Mouse (Mus musculus) urinary bladder, postnatal 14 days (tissue): ENCODE measurements around the gene Chn2.

Experiments used
- DNase-seq: peaks from one replicate; pipeline ENCODE4 v3.0.0; 2021; ENCODE audit warnings: low spot score

Chn2 gene

DNA sequence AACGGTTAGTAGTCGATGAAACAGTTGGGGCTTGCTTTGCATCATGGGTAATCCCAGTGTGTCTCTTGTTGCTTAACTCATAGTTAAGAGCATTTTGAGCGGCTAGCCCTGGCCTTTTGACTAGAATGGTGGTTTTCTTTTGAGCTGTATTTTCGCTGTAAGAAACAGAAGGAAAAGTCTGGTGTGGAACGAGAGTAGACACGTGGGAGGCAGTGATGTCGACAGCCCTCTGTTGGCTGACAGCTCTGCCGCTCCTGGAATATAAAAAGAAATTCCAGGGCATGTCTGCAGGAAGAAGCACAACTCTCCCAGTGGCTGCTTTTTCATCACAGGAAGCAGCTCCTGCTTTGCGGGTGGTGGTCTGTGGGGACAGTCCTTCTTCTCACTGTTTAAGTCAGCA is 202.9 kb downstream of the Chn2 start:
- no peak for DNase-seq

DNA sequence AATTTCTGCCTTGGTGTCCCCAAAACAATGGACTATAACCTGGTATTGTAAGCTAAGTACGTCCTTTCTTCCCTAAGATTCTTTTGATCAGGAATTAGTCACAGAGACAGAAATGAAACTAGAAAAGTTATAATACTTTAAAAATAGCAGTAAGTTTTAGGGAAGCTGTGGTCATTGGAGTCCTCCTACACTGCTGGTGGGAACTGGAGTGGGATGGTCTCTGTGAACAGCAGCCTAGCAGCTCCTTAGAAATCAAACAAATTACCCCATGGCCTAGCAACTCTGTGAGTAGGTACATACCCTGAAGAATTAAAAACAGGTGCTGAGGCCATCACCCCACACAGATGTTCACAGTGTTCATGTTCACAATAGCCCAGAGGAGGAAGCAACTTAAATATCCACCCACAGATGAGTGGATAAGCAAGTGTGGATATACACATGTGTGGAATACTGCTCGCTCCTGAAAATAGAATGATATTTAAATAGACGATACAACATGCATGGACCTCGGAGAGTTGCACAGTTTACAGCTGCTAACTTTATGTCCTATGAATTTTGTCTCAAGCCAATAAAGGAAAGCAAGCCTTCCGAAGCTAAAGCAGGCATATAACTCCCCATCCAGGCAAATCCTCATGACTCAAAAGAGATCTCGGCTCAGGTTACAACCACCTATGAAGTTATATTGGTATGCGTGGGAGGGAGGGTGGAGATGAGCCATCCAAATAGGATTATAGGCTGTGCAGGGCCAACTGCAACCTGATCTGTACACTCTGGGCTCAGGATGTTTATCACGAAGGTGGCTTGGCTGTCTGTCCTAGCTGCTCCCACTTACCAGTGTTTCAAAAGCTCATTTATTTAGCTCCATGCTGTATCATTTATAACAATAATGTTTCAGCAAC is 209.2 kb downstream of the Chn2 start:
- no peak for DNase-seq

DNA sequence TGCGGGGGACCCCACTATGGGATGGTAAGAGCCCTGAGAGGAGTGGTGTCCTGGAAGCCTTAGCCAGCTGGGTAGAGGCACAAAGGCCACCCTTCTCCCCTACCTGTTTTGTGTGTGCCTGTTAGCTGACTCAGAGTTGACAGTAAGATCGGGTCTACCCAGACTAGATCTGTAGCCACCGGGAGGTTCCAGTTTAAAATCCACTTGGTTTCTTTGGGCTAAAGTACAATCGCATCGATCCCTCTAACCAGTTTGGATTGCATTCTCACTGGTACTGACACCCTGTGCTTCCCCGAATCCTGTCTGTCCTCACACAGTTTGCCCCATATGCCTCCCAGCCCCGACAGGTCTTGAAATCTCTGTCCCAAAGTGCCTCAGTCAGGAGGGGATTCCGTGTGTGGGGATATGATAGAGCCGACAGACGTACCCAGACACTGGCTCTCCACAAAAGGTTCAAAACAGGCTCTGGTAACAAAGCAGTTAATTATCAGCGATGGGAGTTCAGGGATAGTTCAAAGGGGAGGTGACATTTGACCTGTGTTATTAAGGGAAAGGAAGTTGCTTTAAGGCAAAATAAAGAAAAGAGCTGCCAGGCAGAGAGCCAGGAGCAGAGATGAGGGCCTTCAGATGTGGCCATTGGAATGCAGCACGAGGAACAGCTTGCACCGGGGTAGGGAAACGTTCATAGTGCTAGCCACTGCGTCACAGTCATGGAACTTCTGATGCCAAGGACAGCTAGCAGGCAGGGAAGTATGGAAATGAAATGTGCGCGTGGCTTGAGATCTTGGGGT is 212.2 kb downstream of the Chn2 start:
- DNase-seq: no peak

- DNase-seq: peak; percentile 28
These were observed 213.9 kb downstream of the Chn2 start for GRCm38 (mm10) chr6:54253206-54253605.

DNA sequence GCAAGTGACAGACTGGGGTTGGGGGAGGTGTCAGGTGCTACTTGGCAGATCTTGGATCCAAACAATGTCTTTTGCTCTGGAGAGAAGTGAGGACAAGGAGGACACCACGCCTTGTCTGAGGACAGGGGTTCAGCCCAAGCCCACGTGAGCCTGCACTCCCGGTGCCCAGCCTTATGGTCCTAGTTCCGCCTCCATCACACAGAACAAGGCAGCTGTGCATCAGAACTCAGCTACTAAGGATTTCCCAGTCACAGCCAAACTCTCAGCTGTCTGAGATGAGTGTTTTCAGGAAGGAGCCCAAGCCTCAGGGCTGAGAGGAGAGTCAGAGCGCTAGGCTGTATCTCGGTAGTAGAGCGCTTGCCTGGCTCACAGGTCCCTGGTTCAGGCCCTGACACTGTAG is 214.5 kb downstream of the Chn2 start:
- DNase-seq: no peak

- DNase-seq: no peak
These were observed 215.4 kb downstream of the Chn2 start for GRCm38 (mm10) chr6:54254759-54255158.

GRCm38 (mm10) chr6:54255321-54255720 is 216.0 kb downstream of the Chn2 start:
- no peak for DNase-seq

- no peak for DNase-seq
These were observed 217.0 kb downstream of the Chn2 start for GRCm38 (mm10) chr6:54256397-54256796.

DNA sequence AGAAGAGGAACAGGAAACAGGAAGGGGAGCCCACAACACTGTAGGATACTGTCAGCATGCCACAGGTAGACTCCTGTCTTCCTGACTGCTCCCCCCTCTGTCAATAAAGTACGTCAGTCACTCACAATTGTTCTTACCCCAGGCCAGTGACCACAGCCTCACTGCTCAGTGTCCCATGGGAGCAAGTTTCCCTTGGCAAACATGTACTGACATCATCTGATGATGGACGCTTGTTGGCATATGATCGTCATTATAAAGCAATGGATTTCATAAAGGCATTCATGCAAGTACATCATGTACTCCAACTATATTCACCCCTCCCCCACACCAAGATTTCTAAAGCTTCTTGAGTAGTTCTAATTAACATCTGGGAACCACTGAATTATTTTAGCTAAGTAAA is 218.2 kb downstream of the Chn2 start:
- no peak for DNase-seq

DNA sequence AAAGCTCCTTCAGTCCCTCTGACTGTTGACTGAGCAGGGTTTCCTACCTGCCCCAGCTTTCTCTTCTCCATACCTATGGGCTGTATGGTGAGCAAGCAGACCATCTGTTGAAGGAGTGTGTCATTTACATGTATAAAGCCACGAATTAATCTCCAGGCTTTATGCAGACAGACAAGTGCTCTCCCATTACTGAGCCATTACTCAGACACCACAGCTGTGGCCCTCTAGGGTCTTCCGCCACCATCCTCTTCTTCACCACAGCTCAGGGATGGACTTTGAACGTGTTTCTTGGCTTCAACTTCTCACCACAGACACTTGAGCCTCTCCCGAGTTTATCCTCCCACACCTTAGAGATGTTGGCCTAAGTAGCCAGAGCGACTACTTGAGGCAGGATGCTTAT is 219.1 kb downstream of the Chn2 start:
- DNase-seq: no peak

DNA sequence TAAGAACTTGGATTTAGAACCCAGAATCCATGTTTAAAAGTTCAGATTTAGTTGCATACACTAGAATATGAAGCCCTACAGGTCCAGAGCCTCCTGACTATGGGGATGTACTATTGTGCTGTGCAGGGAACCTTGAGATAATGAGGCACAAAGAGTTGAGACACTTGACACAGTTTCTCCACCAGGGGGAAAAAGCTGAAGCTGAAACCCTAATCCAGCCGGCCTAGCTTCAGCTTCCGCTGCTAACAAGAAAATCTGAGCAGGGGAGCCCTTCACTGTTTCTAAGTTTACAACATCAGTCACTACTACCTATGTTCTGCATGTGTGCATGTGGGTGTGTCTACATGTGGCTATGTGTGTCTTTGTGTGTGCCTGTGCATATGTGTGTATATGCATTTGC is 223.4 kb downstream of the Chn2 start:
- no peak for DNase-seq

GRCm38 (mm10) chr6:54263890-54264289 is 224.5 kb downstream of the Chn2 start:
- DNase-seq: no peak

- DNase-seq: no peak
These were observed 225.2 kb downstream of the Chn2 start for GRCm38 (mm10) chr6:54264537-54264936.

- DNase-seq: no peak
These were observed 226.0 kb downstream of the Chn2 start for GRCm38 (mm10) chr6:54265384-54265783.

DNA sequence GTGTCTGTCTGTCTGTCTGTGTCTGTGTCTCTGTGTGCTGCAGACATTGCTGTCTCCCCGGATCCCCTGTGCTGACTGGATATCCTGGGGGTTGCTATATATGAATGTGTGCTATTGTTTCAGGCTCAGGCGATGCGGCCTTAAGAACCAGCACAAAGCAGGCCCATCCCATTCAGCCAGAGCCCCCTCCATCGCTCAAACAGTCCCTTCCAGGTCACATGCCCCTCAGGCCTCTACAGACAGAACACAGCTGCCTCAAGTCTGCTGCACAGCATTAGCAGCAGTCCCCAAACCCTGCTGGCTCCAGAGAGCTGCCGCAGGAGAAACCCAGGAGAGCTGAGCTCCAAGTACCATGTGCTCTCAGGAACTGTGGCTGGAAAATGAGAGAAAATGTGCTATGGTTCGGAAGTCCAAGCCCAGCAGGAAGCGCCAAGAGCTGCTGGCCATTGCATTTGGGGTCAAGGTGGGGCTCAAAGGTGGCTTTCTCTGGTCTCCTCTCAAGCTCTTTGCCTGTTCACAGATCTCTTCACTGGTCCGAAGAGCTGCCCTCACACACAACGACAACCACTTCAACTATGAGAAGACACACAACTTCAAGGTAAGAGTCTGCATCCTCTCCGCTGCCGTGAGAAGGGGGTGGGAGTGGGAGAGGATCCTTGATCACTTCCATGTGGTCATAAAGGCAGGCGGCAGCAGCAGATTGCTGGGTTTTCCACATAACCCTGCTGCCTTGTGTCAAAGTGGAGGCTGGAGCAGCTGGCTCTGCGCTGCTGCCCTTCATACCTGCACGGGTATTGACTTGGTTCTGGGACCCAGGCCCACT is 233.4 kb downstream of the Chn2 start:
- DNase-seq: no peak

DNA sequence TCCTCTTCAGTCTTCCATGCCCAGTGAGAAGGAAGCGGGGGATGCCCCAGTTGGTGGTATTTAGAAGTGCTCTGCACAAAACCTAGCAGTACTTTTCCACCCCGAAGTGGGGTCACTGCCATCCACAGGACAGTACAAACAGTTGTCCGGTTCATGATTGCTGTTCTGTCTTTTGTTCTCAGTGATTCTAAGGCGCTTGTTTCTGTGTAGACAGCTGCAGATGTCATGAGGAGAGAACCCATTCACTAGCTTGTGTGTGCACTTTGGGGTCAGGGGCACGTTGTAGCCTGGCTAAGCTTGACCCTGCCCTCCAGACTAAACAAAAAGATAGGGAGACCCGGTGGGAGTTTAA is 234.0 kb downstream of the Chn2 start:
- no peak for DNase-seq

DNA sequence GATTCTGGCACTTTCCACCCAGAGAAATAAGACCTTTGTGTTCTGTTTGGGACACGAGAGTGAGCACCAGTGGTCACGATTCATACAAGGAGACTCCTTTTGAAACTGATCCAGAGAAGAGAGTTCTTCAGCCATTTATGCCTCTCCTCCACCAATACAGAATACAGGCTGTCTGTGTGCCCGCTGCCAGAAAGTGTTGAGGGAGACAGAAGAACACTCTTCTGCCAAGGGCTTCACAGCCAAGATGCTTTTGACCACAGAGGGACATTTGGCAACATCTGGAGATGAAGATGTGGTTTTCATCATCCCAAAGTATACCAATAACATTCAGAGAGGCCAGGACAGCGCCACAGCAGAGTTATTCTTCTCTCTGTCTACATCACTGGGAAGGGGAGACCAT is 237.9 kb downstream of the Chn2 start:
- no peak for DNase-seq

DNA sequence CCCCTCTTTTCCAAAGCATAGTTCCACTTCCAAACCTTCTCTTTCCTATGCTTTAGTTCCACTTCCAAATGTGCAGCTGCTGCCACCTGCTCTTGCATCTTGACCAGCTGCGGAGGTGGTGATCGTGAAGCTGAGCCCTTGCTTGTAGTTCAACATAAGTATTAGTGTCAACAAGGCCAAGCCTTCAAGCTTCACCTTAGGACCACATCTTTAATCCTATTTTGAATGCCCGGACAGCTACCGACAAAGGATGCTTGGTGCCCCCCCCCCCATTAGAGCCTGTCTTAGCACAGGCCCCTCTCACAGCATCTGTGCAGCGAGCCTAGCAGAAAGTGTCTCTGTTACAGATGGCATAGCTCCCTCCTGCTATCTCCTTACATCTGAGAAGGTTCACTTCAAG is 238.5 kb downstream of the Chn2 start:
- DNase-seq: no peak

DNA sequence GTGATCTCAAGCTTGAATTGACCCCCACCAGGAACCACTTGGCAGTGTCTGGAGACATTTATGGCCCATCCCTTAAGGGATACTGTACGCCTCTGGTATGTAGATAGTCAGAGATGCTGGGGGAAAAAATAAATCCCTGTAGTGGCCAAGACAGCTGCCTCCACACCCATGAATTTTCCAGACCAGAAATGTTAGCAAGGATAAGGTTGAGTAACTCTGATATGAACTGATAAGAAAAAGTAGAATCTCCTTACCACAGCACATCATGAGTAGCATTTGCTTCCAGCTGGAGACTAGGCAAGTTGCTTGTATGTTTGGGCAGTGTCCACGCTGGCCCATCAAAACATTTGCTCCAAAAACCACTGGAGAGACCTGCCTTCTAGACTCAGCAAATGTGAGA is 239.3 kb downstream of the Chn2 start:
- peak; percentile 27 for DNase-seq

GRCm38 (mm10) chr6:54279391-54279790 is 240.0 kb downstream of the Chn2 start:
- no peak for DNase-seq

DNA sequence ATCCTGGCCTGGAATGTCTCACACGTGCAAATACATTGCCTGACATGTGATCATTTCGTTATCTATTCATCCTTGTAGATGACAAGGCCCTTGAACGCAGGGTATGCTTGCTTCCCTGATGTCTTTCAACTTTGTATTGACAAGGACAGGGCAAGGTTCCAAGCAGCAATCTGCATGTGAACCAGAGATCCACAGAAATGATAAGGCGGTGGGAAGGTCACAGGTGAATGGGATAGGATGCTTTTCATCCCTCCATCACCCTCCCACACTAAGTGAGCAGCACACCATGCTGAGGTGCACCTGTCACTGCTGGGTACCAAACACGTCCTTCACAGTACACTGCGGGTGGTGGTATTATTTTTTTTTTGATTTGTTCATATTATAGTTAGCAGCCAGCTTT is 240.9 kb downstream of the Chn2 start:
- no peak for DNase-seq

DNA sequence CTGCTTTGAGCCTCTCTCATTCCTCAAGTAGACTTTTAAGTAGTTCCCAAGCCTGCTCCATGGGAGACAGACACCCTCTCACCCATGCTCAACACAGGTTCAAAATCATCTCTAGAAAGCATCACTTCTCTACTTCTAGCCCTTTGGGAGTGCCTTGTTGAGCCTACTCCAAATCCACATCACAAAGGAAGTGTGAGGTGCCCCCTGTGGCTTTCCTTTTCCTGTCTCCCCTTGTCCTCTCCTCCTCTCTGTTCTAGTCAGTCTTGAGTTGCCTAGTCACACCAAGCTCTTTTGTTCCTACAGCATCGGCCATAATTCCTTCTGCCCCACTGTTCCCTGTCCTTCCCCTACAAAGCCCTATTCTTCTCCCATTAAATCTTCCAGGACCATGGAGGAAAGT is 243.9 kb downstream of the Chn2 start:
- no peak for DNase-seq
